Mouse (Mus musculus): ENCODE results near the gene Nemf.
"Not testable (repeated sequence)": the region's sequence is repeated elsewhere in the genome, so short reads cannot be mapped to it uniquely, and the experiment has no call there.

The Nemf gene

GRCm38 (mm10) chr12:69356546-69357299 lies at the start of gene Nemf:
Nemf (minus strand) TSS chr12:69357165.
- DNase-seq: peak; percentile 94

- no peak for DNase-seq
These were observed 45.7 kb upstream of the Nemf start for GRCm38 (mm10) chr12:69402594-69403167.

- no peak for DNase-seq
These were observed 45.1 kb upstream of the Nemf start for GRCm38 (mm10) chr12:69402100-69402499.

- DNase-seq: no peak
These were observed 43.9 kb upstream of the Nemf start for GRCm38 (mm10) chr12:69400871-69401286.

- DNase-seq: no peak
These were observed 43.4 kb upstream of the Nemf start for GRCm38 (mm10) chr12:69400367-69400766.

- no peak for DNase-seq
These were observed 37.5 kb upstream of the Nemf start for GRCm38 (mm10) chr12:69394456-69394855.

GRCm38 (mm10) chr12:69393076-69393475 lies 36.1 kb upstream of the Nemf start:
- DNase-seq: no peak

GRCm38 (mm10) chr12:69390000-69390698 lies 33.2 kb upstream of the Nemf start:
- DNase-seq: no peak

GRCm38 (mm10) chr12:69389273-69389938 lies 32.4 kb upstream of the Nemf start:
- DNase-seq: no peak

- DNase-seq: no peak
These were observed 31.4 kb upstream of the Nemf start for GRCm38 (mm10) chr12:69388321-69388869.

- DNase-seq: not testable (repeated sequence)
These were observed 29.3 kb upstream of the Nemf start for GRCm38 (mm10) chr12:69386281-69386732.

- no peak for DNase-seq
These were observed 28.7 kb upstream of the Nemf start for GRCm38 (mm10) chr12:69385542-69386280.

GRCm38 (mm10) chr12:69384606-69385005 lies 27.6 kb upstream of the Nemf start:
- no peak for DNase-seq

GRCm38 (mm10) chr12:69382880-69383279 lies 25.9 kb upstream of the Nemf start:
- no peak for DNase-seq

- no peak for DNase-seq
These were observed 21.8 kb upstream of the Nemf start for GRCm38 (mm10) chr12:69378558-69379454.

GRCm38 (mm10) chr12:69377636-69378035 lies 20.7 kb upstream of the Nemf start:
- DNase-seq: not testable (repeated sequence)

- DNase-seq: no peak
These were observed 20.2 kb upstream of the Nemf start for GRCm38 (mm10) chr12:69377188-69377587.

GRCm38 (mm10) chr12:69376132-69376531 lies 19.2 kb upstream of the Nemf start:
- no peak for DNase-seq

GRCm38 (mm10) chr12:69373850-69374766 lies 17.1 kb upstream of the Nemf start:
- DNase-seq: no peak

GRCm38 (mm10) chr12:69372731-69373331 lies 15.9 kb upstream of the Nemf start:
- DNase-seq: no peak

Measured in kidney, adult 9 months (tissue).